Mouse (Mus musculus) spleen, adult 2 months (tissue): ENCODE results near the gene Phactr4. TPM values are rescaled to one million over a fixed set of nuclear protein-coding genes. Genes with fewer than 3 reads are reported as not detected.

Source experiments
- DNase-seq, 2 experiments: peaks; one replicate each; pipeline versions ENCODE4 v3.0.0 to v3.0.0-alpha.2; 2012 to 2021; ENCODE audit warnings: low spot score in 2 of 2, low read depth in 1 of 2
- H3K27ac ChIP-seq: fragments of 200-500 bp; 2 replicates; pipeline ENCODE4 v1.5.1; 2012; ENCODE audit warnings: low read length, inconsistent platforms; ENCODE audit not compliant: insufficient read depth
- H3K27me3 ChIP-seq: fragments of 200-500 bp; 2 replicates; pipeline ENCODE4 v1.6.1; 2012; ENCODE audit warnings: mild to moderate bottlenecking, moderate library complexity, low read length, inconsistent platforms; ENCODE audit not compliant: control insufficient read depth, insufficient read depth
- H3K36me3 ChIP-seq: fragments of 200-500 bp; 2 replicates; pipeline ENCODE4 v1.6.1; 2012; ENCODE audit warnings: mild to moderate bottlenecking, low read length, inconsistent platforms; ENCODE audit not compliant: control insufficient read depth, insufficient read depth
- H3K4me1 ChIP-seq: fragments of 200-500 bp; 2 replicates; pipeline ENCODE4 v1.6.1; 2011; ENCODE audit warnings: inconsistent platforms; ENCODE audit not compliant: control insufficient read depth, insufficient read depth, insufficient read length
- H3K4me3 ChIP-seq: fragments of 200-500 bp; 2 replicates; pipeline ENCODE4 v1.5.1; 2011; ENCODE audit warnings: mild to moderate bottlenecking, inconsistent platforms; ENCODE audit not compliant: insufficient read depth, insufficient read length; ENCODE audit errors: extremely low read depth
- CTCF ChIP-seq: fragments of 200-500 bp; IDR thresholded peaks from 2 replicates; pipeline ENCODE4 v1.5.1; 2011; ENCODE audit warnings: mild to moderate bottlenecking, inconsistent platforms; ENCODE audit not compliant: insufficient read depth, insufficient read length, insufficient replicate concordance; ENCODE audit errors: extremely low read depth
- POLR2A ChIP-seq: fragments of 200-500 bp; IDR thresholded peaks from 2 replicates; pipeline ENCODE4 v1.6.1; 2011; ENCODE audit warnings: low read depth, low read length, inconsistent platforms
- WGBS: fragments of 180-500 bp; shearing (Covaris S2); methylation state at CpG from one replicate; pipeline ENCODE4 v1.1.7; 2018; 5-methylcytosine and 5-hydroxymethylcytosine counted together
- polyA plus RNA-seq: library from polyadenylated mRNA; depleted of rRNA; stranded (reverse); fragments of >200 nt; gene quantifications from 2 replicates; pipeline ENCODE4 v1.2.3, GENCODE M21; 2012; rRNA removed

Phactr4 gene
- 5.5 and 5.7 TPM in 2 replicates for polyA plus RNA-seq

- H3K27ac ChIP-seq: peak within 1 kb of the TSS; percentile 90
Measured at GRCm38 (mm10) chr4:132421923-132422782, at the start of gene Phactr4. Gene Phactr4 (minus strand): TSS chr4:132422489.

GRCm38 (mm10) chr4:132469873-132470272, 47.6 kb upstream of the Phactr4 start:
- no peak overlapping the region for H3K4me3 ChIP-seq
- TF ChIP-seq POLR2A (no peak), CTCF (no peak)
- H3K27me3 ChIP-seq: no peaks in the 10 kb centered on the region
- no peak for DNase-seq
- H3K4me1 ChIP-seq: no peaks in the 10 kb centered on the region
- WGBS: 22% methylated on average over 3 of the region's 3 CpGs
- no peaks in the 10 kb centered on the region for H3K36me3 ChIP-seq
- no peak overlapping the region for H3K27ac ChIP-seq

More at GRCm38 (mm10) chr4:132421923-132422782, at the start of gene Phactr4:
- DNase-seq: peak; percentile 48 to 88
- Histone ChIP-seq H3K4me1 (no peaks in the 10 kb centered on the region), H3K27me3 (no peaks in the 10 kb centered on the region), H3K4me3 (peak within 1 kb of the TSS; percentile 75), H3K36me3 (no peaks in the 10 kb centered on the region)
- under 1% methylated on average over 71 of the region's 73 CpGs for WGBS
- TF ChIP-seq CTCF (no peak), POLR2A (peak; percentile 14; the same call in 1 of the 2 replicates)

- 2% methylated on average over 5 of the region's 5 CpGs for WGBS
Measured at GRCm38 (mm10) chr4:132464255-132464613, 41.9 kb upstream of the Phactr4 start.

GRCm38 (mm10) chr4:132463430-132464254, 41.4 kb upstream of the Phactr4 start, which contains the start of gene Med18:
Gene Med18 (minus strand): TSS chr4:132463921.
- DNase-seq: peak; percentile 86 to 95
- peak within 1 kb of the TSS; percentile 79 for H3K27ac ChIP-seq
- H3K4me1 ChIP-seq: 0 out of 2 replicates have a peak, but pooled peaks cover 4% of the 10 kb centered on the region
- H3K4me3 ChIP-seq: peak within 1 kb of the TSS; percentile 98
- WGBS: under 1% methylated on average over 44 of the region's 44 CpGs
- peak; percentile 83 for TF ChIP-seq POLR2A
- no peak for TF ChIP-seq CTCF
- no peaks in the 10 kb centered on the region for H3K27me3 ChIP-seq
- peaks cover 15% of the 10 kb centered on the region for H3K36me3 ChIP-seq

More at GRCm38 (mm10) chr4:132464255-132464613, 41.9 kb upstream of the Phactr4 start:
- H3K4me1 ChIP-seq: 0 out of 2 replicates have a peak, but pooled peaks cover 4% of the 10 kb centered on the region
- peak overlapping the region; percentile 98; the same call in 1 of the 2 replicates for H3K4me3 ChIP-seq
- no peaks in the 10 kb centered on the region for H3K27me3 ChIP-seq
- peaks cover 14% of the 10 kb centered on the region for H3K36me3 ChIP-seq
- no peak for DNase-seq
- TF ChIP-seq CTCF (no peak), POLR2A (no peak)
- H3K27ac ChIP-seq: no peak overlapping the region

- H3K4me1 ChIP-seq: 0 out of 2 replicates have a peak, but pooled peaks cover 4% of the 10 kb centered on the region
- H3K36me3 ChIP-seq: peaks cover 21% of the 10 kb centered on the region
- no peaks in the 10 kb centered on the region for H3K27me3 ChIP-seq
- 5% methylated on average over 11 of the region's 11 CpGs for WGBS
- TF ChIP-seq POLR2A (no peak), CTCF (no peak)
- H3K27ac ChIP-seq: no peak overlapping the region
- DNase-seq: no peak
- peak overlapping the region; percentile 98 for H3K4me3 ChIP-seq
Measured at GRCm38 (mm10) chr4:132462836-132463235, 40.5 kb upstream of the Phactr4 start.

GRCm38 (mm10) chr4:132460225-132460624, 37.9 kb upstream of the Phactr4 start:
- no peak for TF ChIP-seq CTCF
- no peak for TF ChIP-seq POLR2A
- Histone ChIP-seq H3K4me3 (no peak overlapping the region), H3K4me1 (0 out of 2 replicates have a peak, but pooled peaks cover 4% of the 10 kb centered on the region), H3K27ac (no peak overlapping the region), H3K36me3 (peaks cover 24% of the 10 kb centered on the region), H3K27me3 (no peaks in the 10 kb centered on the region)
- 93% methylated on average over 8 of the region's 8 CpGs for WGBS
- DNase-seq: no peak
